Mouse (Mus musculus): ENCODE measurements around the gene Rhd.
"Not testable (repeated sequence)": the region's sequence is repeated elsewhere in the genome, so short reads cannot be mapped to it uniquely, and the experiment has no call there.

The Rhd gene

DNA sequence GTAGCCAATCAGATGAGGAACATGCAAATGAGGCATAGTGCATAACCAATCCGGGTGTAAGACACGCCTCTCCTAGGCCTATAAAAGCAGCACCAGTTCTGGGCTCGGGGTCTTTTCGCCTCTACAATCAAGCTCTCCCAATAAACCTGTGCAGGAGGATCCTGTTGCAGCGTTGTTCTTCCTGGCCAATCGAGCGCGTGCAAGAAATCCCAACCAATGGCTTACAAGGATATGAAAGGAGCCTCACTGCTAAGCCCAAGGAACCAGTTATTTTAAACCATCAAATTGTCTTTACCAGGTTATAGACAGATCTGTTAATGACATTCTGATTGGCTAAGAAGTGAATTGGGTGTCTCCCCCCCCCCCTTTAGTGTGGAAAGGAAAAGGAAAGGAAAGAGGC, 47.1 kb downstream of the Rhd start:
- not testable (repeated sequence) for DNase-seq (ENCODE audit: low spot score in 2 of 2)

GRCm38 (mm10) chr4:134913413-134913812, 49.1 kb downstream of the Rhd start:
- peak; percentile 71 to 85 for DNase-seq (ENCODE audit: low spot score in 2 of 2)

DNA sequence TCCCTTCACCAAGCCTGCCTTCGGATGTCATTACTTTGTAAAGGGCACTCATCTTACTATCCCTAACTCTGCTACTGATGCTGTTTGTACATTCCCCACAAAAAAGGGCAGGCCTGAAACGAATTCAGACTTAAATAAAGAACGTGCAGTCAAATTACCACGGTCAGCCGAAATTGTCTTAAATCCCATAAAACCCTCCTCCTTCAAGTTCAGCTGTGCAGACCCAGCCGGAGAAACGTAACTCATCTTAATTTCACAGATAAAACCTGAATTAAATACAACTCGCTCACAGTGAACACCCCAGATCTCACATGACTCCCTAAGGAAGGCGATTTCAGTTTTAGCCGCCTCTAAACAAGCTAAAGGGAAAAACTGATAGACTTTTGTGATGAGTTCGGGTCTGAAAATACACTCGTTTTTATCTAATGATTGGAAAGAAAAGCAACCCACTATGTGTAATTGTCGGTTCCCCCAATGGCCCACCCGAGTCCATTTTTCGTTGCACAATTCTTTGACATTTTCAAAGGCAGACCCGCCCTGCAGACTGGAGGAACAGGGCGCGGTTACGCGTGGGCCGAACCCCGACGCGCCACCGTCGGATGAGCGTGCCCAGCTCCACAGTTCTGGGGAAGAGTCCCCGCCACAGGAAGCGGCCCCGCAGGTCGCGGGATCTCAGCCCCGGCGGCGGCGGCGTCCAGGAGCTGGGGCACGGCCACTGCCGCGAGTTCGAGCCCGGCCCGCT, 50.0 kb downstream of the Rhd start:
- no peak for DNase-seq (ENCODE audit: low spot score in 2 of 2)

DNA sequence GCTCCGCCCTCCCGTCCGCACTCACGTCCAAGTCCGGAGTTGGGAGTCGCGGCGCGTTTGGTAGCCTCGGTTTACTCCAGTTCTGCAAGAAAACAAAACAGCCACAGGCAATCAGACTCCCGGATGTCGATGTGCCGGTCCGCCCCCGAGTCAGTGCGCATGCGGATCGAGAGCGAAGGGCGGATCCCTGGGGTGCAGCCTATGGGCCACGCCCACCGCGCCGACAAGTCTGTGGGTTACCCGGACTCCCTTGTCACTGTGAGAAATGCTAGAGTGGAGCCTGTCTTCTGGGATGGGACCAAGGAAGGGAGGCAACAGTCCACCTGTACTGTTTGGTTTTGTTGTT, 50.5 kb downstream of the Rhd start, which contains the start of gene Tmem50a:
Gene Tmem50a, minus strand, starts transcription at position 161 of the 346 bp plus-strand sequence.
- peak; percentile 93 to 95 for DNase-seq (ENCODE audit: low spot score in 2 of 2)

- no peak for DNase-seq (ENCODE audit: low spot score in 2 of 2)
Observed at GRCm38 (mm10) chr4:134915223-134916050, 51.1 kb downstream of the Rhd start.

DNA sequence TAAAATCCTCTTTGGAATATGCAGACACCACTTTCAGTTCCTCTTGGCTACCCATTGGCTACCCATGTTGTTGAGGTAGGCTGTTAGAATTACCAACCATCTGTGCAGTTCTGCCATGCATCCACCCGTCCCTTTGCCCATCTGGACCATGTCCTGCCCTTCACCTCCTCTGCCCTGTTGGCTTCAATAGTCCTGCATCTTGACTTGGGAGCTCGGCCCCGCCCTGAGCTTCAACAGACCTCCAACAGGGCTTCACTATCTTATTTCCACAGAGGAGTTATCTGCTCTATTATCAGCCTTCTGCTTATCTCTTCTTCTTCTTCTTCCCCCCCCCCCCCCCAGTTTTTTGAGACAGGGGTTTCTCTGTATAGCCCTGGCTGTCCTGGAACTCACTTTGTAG, 52.9 kb downstream of the Rhd start:
- DNase-seq (ENCODE audit: low spot score in 2 of 2): no peak

DNA sequence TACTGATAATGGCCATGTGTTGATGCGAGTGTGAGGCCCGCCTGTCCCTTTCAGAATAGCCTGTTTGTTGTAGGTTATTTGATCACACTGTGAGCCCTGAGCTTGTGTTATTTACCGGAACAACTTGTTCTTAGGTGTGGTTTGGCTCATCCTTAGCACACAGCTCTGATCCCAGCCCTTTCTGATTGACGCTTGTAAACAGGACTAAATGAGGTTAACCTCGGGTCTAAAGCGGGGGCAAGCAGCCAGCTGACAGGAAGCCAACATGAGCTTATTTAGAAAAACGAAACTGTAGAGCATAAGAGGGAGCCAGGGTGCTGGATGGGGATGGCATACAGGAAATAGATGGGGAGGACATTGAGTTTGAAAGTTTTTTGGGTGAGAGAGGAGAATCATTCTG, 54.0 kb downstream of the Rhd start:
- DNase-seq (ENCODE audit: low spot score in 2 of 2): peak; percentile 64 to 71

- DNase-seq (ENCODE audit: low spot score in 2 of 2): peak in 1 of 2 experiments; percentile 56
Observed at GRCm38 (mm10) chr4:134919733-134920540, 55.6 kb downstream of the Rhd start.

- DNase-seq (ENCODE audit: low spot score in 2 of 2): no peak
Observed at GRCm38 (mm10) chr4:134920631-134921030, 56.3 kb downstream of the Rhd start.

DNA sequence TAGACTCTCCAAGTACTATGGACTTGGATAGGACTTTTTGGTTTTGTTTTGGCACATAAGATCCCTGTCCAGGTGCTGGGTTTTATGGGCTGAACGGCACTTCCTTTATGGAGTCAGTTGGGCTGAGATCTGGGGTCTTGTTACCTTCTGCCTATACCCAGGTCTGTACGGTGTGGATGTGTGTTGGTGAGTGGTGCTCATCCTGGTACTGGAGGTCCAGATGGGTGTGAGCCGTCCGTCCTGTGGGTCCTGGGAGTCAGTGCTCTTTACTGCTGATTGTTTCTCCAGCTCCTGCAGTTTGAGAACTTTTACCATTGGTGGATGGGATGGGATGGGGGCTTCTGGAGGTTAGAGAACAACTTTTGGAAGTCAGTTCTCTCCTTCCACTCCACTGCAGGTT, 57.4 kb downstream of the Rhd start:
- DNase-seq (ENCODE audit: low spot score in 2 of 2): no peak

DNA sequence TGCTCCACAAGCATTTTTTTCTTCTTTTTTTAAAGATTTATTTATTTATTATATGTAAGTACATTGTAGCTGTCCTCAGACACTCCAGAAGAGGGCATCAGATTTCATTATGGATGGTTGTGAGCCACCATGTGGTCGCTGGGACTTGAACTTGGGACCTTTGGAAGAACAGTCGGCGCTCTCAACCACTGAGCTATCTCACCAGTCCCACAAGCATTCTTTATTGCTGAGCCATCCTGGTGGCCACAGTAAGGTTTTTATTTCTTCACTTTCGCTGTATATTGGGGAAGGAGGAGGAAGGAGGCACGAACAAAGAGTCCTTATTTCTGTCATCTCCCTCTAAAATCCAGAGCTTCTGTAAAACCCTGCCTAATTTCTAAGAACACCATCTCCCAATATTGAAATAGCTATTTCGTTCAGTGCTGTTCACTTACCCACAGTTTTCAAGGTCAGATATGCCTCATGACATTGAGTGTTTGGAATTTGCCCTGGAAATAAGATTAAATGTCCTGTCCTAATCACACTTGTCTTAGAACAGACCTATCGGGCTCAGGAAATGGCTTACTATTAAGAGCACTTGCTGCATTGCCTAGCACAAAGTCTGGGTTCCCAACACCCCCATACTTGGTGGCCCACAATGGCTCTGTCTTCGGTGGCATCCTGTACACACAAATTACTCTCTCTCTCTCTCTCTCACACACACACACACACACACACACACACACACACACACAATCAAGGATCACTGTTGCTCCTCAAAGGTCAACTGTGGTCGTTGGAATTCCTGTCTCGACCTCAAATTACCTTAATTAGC, 58.0 kb downstream of the Rhd start:
- peak in 1 of 2 experiments; percentile 30 for DNase-seq (ENCODE audit: low spot score in 2 of 2)

DNA sequence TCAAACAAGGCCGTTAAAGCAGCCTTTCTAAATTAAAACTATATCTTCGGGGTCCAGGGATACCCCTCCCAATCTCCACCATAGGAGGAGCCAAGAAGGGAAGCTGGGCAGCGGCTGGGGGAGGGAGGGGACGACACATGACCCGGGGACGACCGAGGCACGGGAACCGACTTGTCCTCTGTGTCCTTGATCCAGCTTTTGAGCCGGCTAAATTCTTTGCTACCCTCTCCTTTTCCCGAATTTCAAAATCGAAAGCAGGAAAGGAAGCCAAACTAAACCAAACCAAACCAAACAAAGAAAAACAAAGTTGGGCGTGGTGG, 58.5 kb downstream of the Rhd start:
- DNase-seq (ENCODE audit: low spot score in 2 of 2): peak; percentile 58 to 63

- peak; percentile 96 to 97 for DNase-seq (ENCODE audit: low spot score in 2 of 2)
Observed at GRCm38 (mm10) chr4:134923258-134924018, 59.1 kb downstream of the Rhd start, which contains the start of gene Rsrp1. Gene Rsrp1, plus strand, starts transcription at chr4:134923592.

- peak; percentile 70 to 76 for DNase-seq (ENCODE audit: low spot score in 2 of 2)
Observed at GRCm38 (mm10) chr4:134924019-134924741, 59.8 kb downstream of the Rhd start.

GRCm38 (mm10) chr4:134925206-134925605, 60.9 kb downstream of the Rhd start:
- no peak for DNase-seq (ENCODE audit: low spot score in 2 of 2)

- DNase-seq (ENCODE audit: low spot score in 2 of 2): peak in 1 of 2 experiments; percentile 38
Observed at GRCm38 (mm10) chr4:134927815-134928463, 63.6 kb downstream of the Rhd start.

DNA sequence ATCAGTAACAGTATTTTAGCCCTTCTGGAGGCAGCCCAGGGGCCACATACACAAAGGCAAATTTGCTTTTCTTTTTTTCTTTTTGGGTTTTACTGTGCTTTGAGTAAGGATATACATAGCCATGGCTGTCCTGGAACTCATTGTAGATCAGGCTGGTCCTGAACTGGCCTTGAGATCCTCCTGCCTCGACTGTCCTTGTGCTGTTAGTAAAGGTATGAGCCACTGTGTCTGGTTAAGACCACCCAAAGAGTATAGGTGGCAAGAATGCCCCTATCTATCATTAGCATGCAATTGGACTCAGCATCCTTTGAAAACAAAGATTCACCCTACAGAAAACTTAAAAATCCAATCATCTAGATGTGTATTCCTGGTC, 64.1 kb downstream of the Rhd start:
- no peak for DNase-seq (ENCODE audit: low spot score in 2 of 2)

- peak in 1 of 2 experiments; percentile 42 for DNase-seq (ENCODE audit: low spot score in 2 of 2)
Observed at GRCm38 (mm10) chr4:134929536-134929935, 65.2 kb downstream of the Rhd start.

DNA sequence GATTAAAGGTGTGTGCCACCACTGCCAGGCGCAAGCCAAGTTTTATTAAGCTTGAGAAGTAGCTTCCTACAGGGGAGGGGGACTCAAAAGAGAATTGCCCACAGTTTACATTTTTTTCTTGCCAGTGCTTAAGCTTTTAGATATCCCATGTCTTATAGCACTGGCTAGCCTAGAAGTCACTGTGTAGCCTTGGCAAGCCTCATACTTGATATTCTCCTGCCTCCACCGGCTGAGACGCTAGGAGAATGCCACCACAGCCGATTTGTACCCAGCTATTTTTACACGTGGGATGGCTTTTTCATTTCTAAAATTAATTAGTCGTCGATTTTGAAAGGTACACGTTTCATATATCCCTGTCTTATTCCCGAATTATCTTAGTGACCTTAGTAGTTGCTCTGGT, 65.9 kb downstream of the Rhd start:
- no peak for DNase-seq (ENCODE audit: low spot score in 2 of 2)
